Mouse (Mus musculus) embryonic facial prominence, embryonic 15.5 days (tissue): ENCODE results near the gene Syngr1. TPM values are rescaled to one million over a fixed set of nuclear protein-coding genes. Genes with fewer than 3 reads are reported as not detected.

Experiments used
- ATAC-seq: fragments of 200-750 bp; cut with Nextera tagmentation; 2 replicates; pipeline ENCODE4 v1.8.0; 2017; ENCODE audit warnings: low read depth, moderate TSS enrichment; ENCODE audit not compliant: insufficient number of reproducible peaks, low FRiP score, low TSS enrichment
- H3K27ac ChIP-seq: fragments of 300-500 bp; sonication (generic); replicated peaks from 2 replicates; pipeline ENCODE4 v1.5.1; 2015; ENCODE audit warnings: mild to moderate bottlenecking, inconsistent platforms
- H3K27me3 ChIP-seq: fragments of 300-500 bp; sonication (generic); 2 replicates; pipeline ENCODE4 v1.6.1; 2015; ENCODE audit warnings: inconsistent platforms
- H3K36me3 ChIP-seq: fragments of 300-500 bp; sonication (generic); 2 replicates; pipeline ENCODE4 v1.6.1; 2015; ENCODE audit warnings: mild to moderate bottlenecking, inconsistent platforms
- H3K4me1 ChIP-seq: fragments of 300-500 bp; sonication (generic); 2 replicates; pipeline ENCODE4 v1.6.1; 2015; ENCODE audit warnings: inconsistent platforms
- H3K4me2 ChIP-seq: fragments of 300-500 bp; sonication (generic); replicated peaks from 2 replicates; pipeline ENCODE4 v1.6.1; 2015; ENCODE audit warnings: mild to moderate bottlenecking, inconsistent platforms
- H3K4me3 ChIP-seq: fragments of 300-500 bp; sonication (generic); replicated peaks from 2 replicates; pipeline ENCODE4 v1.5.1; 2015; ENCODE audit warnings: mild to moderate bottlenecking, inconsistent platforms
- H3K9ac ChIP-seq: fragments of 300-500 bp; sonication (generic); 2 replicates; pipeline ENCODE4 v1.6.1; 2015; ENCODE audit warnings: inconsistent platforms
- H3K9me3 ChIP-seq: fragments of 300-500 bp; sonication (generic); replicated peaks from 2 replicates; pipeline ENCODE4 v1.6.1; 2016; ENCODE audit warnings: inconsistent platforms
- WGBS: fragments of 180-500 bp; shearing (Covaris S2); methylation state at CpG from one replicate; pipeline ENCODE4 v1.1.7; 2015; 5-methylcytosine and 5-hydroxymethylcytosine counted together
- polyA plus RNA-seq: library from polyadenylated mRNA; unstranded; fragments of >200 nt; fragmentation: Nextera tagmentation; extraction: Ambion mirVana; gene quantifications from 2 replicates; pipeline ENCODE4 v1.2.1, GENCODE M21; 2015

The Syngr1 gene
- polyA plus RNA-seq, 1 experiment from 2014 or later: 13.7 TPM

DNA sequence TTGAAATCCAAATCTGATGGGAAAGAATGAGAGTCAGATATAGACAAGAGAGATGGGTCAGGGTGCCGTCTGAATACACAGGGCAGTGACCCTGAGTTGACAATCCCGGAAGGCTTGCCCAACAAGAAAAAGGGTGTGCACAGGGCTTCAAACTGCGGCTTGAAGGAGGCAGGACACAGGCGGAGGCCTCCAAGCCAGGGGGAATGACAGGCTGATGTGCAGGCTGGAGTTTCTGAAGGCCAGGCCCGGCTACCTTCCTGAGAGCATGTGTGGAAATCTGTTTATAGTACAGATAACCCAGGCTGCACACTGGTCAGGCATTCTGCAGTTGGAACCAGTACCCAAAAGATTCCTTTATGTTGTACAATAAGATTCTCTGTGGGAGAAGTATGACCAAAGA lies 56.4 kb downstream of the Syngr1 start:
- Histone ChIP-seq H3K4me3 (no peak overlapping the region), H3K9me3 (no peaks in the 10 kb centered on the region), H3K27ac (no peak overlapping the region), H3K4me1 (no peaks in the 10 kb centered on the region; the same call in 1 of the 2 replicates), H3K9ac (no peak overlapping the region), H3K27me3 (no peaks in the 10 kb centered on the region), H3K36me3 (peaks cover 46% of the 10 kb centered on the region), H3K4me2 (no peak overlapping the region)
- 79% methylated on average over 5 of the region's 5 CpGs for WGBS
- ATAC-seq: no peak

DNA sequence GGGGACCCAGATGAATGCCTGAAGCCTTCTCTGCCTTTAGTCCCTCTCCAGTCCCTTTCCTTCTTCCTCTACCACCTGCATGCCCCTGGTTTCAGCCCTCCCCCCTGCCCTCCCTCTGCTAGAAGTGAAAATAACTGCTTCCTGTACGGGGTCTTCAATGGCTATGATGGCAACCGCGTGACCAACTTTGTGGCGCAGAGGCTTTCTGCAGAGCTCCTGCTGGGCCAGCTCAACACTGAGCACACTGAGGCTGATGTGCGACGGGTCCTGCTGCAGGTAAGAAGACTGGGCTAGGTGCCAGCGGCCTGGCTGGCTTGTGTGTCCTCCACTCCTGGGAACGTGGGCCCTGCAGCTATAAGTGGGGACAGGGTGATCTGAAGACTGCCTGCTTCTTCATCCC lies 57.4 kb downstream of the Syngr1 start:
- Histone ChIP-seq H3K27ac (no peak overlapping the region), H3K27me3 (no peaks in the 10 kb centered on the region), H3K4me3 (no peak overlapping the region), H3K9ac (no peak overlapping the region), H3K36me3 (peaks cover 48% of the 10 kb centered on the region), H3K4me1 (no peaks in the 10 kb centered on the region; the same call in 1 of the 2 replicates), H3K4me2 (no peak overlapping the region), H3K9me3 (no peaks in the 10 kb centered on the region)
- ATAC-seq: no peak
- WGBS: 88% methylated on average over 8 of the region's 8 CpGs

DNA sequence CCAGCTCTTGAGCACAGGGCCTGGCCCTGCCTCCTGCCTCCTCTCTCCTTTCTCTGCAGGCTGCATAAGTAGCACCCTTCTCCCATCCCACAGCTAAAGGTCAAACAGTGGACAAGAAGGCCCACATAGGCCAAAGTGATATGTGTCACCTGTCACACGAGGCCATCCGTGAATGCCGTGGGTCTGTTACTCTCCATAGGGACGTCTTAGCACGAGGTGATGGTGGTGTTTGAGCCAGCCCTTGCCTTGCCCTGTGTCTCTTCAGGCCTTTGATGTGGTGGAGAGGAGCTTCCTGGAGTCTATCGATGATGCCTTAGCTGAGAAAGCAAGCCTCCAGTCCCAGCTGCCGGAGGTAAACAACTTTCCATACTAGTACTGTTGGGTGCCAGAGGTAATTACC lies 58.4 kb downstream of the Syngr1 start:
- no peak for ATAC-seq
- H3K9ac ChIP-seq: no peak overlapping the region
- no peak overlapping the region for H3K4me3 ChIP-seq
- H3K27me3 ChIP-seq: no peaks in the 10 kb centered on the region
- no peaks in the 10 kb centered on the region for H3K9me3 ChIP-seq
- no peak overlapping the region for H3K27ac ChIP-seq
- H3K4me1 ChIP-seq: no peaks in the 10 kb centered on the region; the same call in 1 of the 2 replicates
- no peak overlapping the region for H3K4me2 ChIP-seq
- H3K36me3 ChIP-seq: peaks cover 57% of the 10 kb centered on the region
- 87% methylated on average over 7 of the region's 7 CpGs for WGBS

DNA sequence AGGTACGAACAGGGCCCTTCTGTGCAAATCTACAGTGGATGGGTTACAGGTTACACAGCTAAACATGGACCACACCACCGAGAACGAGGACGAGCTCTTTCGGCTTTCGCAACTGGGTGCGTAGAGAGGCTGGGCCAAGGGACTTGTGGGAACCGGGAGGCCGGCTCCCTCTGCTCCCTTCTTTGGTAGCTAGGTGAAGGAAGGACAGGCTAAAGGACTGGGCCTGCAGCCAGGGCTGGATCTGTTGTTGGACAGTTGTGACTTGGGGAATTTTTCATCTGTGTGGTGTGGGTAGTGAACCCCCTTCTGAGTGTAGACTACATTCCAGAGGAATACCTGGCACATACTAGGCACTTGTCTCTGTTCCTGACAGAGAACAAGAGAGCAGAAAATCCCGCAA lies 61.5 kb downstream of the Syngr1 start:
- Histone ChIP-seq H3K4me2 (no peak overlapping the region), H3K4me3 (no peak overlapping the region), H3K9me3 (no peaks in the 10 kb centered on the region), H3K9ac (no peak overlapping the region), H3K27ac (no peak overlapping the region), H3K36me3 (peaks cover 85% of the 10 kb centered on the region), H3K4me1 (0 out of 2 replicates have a peak, but pooled peaks cover 2% of the 10 kb centered on the region), H3K27me3 (no peaks in the 10 kb centered on the region)
- ATAC-seq: no peak
- 76% methylated on average over 10 of the region's 10 CpGs for WGBS

DNA sequence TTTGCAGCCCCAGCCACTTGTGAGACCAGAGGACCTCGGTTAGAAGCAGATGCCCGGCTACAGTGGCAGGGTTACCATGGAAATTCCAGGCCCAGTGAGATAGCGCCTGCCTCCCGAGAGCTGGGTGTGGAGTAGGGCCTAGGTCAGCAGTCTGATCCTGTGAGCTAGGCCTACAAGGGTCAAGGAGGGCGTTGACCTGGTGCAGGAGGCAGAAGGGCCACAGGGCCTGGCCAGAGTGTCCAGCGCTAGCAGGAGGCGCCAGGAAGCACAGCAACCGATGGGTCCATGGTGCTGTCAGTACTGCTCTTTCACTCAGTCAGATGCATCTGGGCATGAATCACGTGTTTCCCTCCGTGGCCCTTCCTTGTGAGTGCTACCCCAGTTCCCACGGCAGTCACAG lies 62.6 kb downstream of the Syngr1 start:
- H3K27ac ChIP-seq: no peak overlapping the region
- peaks cover 90% of the 10 kb centered on the region for H3K36me3 ChIP-seq
- H3K9ac ChIP-seq: no peak overlapping the region
- no peaks in the 10 kb centered on the region for H3K27me3 ChIP-seq
- 85% methylated on average over 11 of the region's 11 CpGs for WGBS
- no peak overlapping the region for H3K4me3 ChIP-seq
- H3K4me1 ChIP-seq: peaks cover 11% of the 10 kb centered on the region
- no peak overlapping the region for H3K4me2 ChIP-seq
- no peak for ATAC-seq
- H3K9me3 ChIP-seq: no peaks in the 10 kb centered on the region

DNA sequence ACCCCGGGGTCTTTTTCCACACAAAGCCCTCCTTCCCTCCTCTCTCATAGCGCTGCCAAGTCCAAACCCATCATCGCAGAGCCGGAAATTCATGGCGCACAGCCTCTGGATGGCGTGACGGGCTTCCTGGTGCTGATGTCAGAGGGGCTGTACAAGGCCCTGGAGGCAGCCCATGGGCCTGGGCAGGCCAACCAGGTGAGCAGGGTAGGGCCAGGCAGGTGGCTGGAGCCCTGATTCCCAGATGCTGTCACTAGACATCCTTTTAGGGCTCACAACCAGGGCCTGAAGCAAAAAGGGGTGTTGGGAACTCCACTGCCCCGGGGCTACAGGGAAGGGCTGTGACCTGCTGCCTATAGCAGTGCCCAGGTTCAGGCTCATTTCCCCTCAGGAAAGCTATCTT lies 64.6 kb downstream of the Syngr1 start:
- no peaks in the 10 kb centered on the region for H3K27me3 ChIP-seq
- H3K4me1 ChIP-seq: peaks cover 29% of the 10 kb centered on the region
- WGBS: 90% methylated on average over 8 of the region's 8 CpGs
- no peak for ATAC-seq
- H3K9me3 ChIP-seq: no peaks in the 10 kb centered on the region
- H3K9ac ChIP-seq: no peak overlapping the region
- H3K4me3 ChIP-seq: no peak overlapping the region
- no peak overlapping the region for H3K4me2 ChIP-seq
- peaks cover 91% of the 10 kb centered on the region for H3K36me3 ChIP-seq
- no peak overlapping the region for H3K27ac ChIP-seq

DNA sequence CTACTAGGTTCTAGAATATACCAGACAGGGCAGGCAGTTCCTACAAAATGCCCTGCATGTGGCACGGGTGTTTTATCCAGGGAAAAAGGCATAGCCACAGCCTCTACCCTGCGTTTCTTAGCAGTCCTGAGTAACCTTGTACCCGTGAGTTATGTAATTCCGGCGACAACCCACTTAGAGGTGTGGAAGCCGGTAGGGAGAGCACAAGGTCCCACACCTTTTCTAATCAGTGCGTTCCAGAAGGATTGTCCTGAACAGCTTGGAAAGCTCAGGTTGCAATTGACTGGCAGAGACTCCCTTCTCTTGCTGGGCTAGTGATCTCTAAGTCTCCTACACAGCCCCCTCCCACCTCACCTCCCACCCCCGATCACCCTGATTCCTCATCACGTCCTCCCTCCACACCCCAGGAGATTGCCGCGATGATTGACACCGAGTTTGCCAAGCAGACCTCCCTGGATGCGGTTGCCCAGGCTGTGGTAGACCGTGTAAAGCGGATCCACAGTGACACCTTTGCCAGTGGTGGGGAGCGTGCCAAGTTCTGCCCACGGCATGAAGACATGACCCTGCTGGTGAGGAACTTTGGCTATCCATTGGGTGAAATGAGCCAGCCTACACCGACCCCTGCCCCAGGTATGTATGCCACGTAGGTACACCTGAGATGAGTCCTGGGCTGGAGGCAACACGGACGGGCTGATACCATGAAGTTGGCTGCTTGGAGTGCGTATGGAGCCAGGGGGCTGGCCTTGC lies 66.2 kb downstream of the Syngr1 start:
- no peak overlapping the region for H3K4me3 ChIP-seq
- H3K9me3 ChIP-seq: no peaks in the 10 kb centered on the region
- no peak overlapping the region for H3K4me2 ChIP-seq
- H3K9ac ChIP-seq: no peak overlapping the region
- peaks cover 35% of the 10 kb centered on the region for H3K4me1 ChIP-seq
- peaks cover 92% of the 10 kb centered on the region for H3K36me3 ChIP-seq
- 84% methylated on average over 22 of the region's 22 CpGs for WGBS
- H3K27me3 ChIP-seq: no peaks in the 10 kb centered on the region
- no peak overlapping the region for H3K27ac ChIP-seq
- no peak for ATAC-seq

DNA sequence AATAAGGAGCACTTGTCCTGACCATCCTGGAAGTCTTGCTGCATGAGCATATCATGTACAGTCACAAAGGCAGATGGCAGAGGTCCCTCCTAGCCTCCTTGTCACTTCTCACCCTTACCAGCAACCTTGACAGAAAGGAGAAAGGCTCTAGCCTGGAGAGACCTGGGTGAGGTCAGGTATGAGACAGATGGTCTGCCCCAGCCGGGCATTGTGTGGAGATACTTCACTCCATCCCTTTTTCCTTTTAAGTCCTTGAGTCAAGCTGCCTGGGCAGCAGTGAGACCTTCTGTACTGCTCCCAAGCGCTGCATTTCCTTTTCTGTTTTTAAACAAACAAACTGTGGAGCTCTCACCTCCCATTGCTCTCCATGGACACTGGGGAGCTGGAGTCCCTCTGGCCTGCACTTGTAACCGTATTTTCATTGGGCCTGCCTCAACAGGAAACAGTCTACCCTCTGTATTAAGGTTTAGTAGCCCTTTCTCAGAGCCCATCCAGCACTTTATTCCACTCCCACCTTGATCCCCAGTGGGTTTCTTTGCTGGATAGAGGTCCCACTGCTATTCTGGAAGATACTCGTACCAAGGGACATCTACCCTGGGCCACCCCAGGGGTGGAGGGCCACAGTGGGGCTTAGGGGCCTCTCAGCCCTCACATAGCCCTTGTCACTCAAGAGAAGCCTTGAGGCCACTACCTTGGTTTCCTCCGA lies 67.0 kb downstream of the Syngr1 start:
- peak overlapping the region; percentile 87 for H3K27ac ChIP-seq
- H3K9ac ChIP-seq: no peak overlapping the region
- H3K9me3 ChIP-seq: no peaks in the 10 kb centered on the region
- H3K4me1 ChIP-seq: peaks cover 35% of the 10 kb centered on the region
- no peak for ATAC-seq
- no peak overlapping the region for H3K4me3 ChIP-seq
- no peak overlapping the region for H3K4me2 ChIP-seq
- H3K36me3 ChIP-seq: peaks cover 89% of the 10 kb centered on the region
- H3K27me3 ChIP-seq: no peaks in the 10 kb centered on the region
- WGBS: 49% methylated on average over 5 of the region's 5 CpGs

DNA sequence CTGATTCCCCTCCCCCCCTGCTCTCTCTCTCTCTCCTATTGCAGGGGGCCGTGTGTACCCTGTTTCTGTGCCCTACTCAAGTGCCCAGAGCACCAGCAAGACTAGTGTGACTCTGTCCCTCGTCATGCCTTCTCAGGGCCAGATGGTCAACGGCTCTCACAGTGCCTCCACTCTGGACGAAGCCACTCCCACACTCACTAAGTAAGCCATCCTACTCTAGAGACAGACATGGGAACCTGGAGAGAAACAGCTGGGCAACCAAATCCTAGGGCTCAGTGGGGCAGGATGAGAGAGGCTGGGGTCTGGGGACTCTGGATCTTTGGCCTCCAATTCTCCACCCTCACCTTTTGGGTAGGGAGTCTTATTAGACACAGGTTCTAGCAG lies 67.6 kb downstream of the Syngr1 start:
- 38% methylated on average over 4 of the region's 4 CpGs for WGBS
- H3K9ac ChIP-seq: no peak overlapping the region
- no peak for ATAC-seq

DNA sequence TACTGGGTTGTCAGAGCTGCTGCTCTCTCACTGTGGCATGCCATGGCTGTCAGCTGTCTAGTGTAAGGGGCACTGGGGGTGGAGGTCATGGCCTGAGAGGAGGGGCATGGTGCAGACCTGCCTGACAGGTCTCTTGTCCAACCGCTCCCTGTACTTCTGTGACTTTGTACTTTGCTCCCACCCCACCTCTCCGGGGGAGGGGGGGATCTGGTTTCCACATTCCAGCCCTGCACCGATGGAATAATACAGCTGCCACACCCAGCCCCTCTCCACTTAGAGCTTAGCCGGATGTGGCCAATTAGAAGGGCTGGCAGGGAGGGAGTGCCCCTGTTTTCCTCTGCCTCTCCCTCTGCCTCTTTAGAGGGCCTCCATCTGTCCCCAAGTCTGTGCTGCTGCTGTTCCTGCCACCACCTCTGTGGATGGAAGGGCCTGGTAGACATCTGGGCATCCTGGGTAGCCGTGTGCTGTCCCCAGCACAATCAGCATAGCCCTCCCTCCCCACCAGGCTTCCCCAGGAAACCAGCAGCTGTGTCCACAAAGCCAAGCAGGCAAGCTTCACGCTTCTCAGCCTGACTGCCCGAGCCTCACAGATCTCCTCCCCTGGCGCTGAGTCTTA lies 68.3 kb downstream of the Syngr1 start:
- Histone ChIP-seq H3K4me1 (peaks cover 35% of the 10 kb centered on the region), H3K27ac (peak overlapping the region; percentile 87), H3K9me3 (no peaks in the 10 kb centered on the region), H3K9ac (no peak overlapping the region), H3K4me3 (no peak overlapping the region), H3K36me3 (peaks cover 82% of the 10 kb centered on the region), H3K27me3 (no peaks in the 10 kb centered on the region), H3K4me2 (0 out of 2 replicates have a peak overlapping the region, but pooled peaks have one; percentile 2)
- ATAC-seq: peak; percentile 84
- 14% methylated on average over 8 of the region's 8 CpGs for WGBS

More for the DNA sequence above, 67.6 kb downstream of the Syngr1 start:
- Histone ChIP-seq H3K4me1 (peaks cover 35% of the 10 kb centered on the region), H3K36me3 (peaks cover 89% of the 10 kb centered on the region), H3K27ac (peak overlapping the region; percentile 87), H3K9me3 (no peaks in the 10 kb centered on the region), H3K4me3 (no peak overlapping the region), H3K4me2 (no peak overlapping the region), H3K27me3 (no peaks in the 10 kb centered on the region)

DNA sequence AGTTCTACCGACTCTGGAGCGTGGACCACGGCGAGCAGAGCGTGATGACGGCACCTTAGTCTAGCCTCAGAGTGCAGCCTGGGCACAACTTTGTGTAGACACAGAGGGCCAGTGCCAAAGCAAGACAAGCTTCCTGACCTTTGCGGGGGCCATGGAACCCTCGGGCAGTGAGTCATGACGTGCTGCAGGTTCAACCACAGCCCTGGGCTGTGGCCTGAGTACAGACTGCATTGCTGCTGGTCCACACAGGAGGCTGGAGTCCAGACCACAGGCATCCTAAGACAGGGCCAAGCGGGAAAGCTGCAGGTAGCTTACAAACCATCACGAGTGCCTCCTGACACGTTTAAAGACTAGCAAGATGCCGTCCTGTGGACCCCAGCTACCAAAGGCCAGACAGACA lies 69.1 kb downstream of the Syngr1 start:
- H3K9me3 ChIP-seq: no peaks in the 10 kb centered on the region
- ATAC-seq: no peak
- H3K4me1 ChIP-seq: peaks cover 35% of the 10 kb centered on the region
- no peak overlapping the region for H3K4me2 ChIP-seq
- no peak overlapping the region for H3K4me3 ChIP-seq
- H3K27ac ChIP-seq: peak overlapping the region; percentile 87
- H3K9ac ChIP-seq: 0 out of 2 replicates have a peak overlapping the region, but pooled peaks have one; percentile 2
- peaks cover 73% of the 10 kb centered on the region for H3K36me3 ChIP-seq
- WGBS: 77% methylated on average over 13 of the region's 13 CpGs
- H3K27me3 ChIP-seq: no peaks in the 10 kb centered on the region
